Mouse (Mus musculus) ES-Bruce4 (cell line): Measurements from ENCODE around the gene Lrriq4. TPM values are rescaled to one million over a fixed set of nuclear protein-coding genes. Genes with fewer than 3 reads are reported as not detected.
"Not testable (repeated sequence)": the region's sequence is repeated elsewhere in the genome, so short reads cannot be mapped to it uniquely, and the experiment has no call there.

Experiments
- H3K27ac ChIP-seq: 2 replicates; pipeline ENCODE4 v1.5.1; 2012; ENCODE audit warnings: low read length, inconsistent platforms; ENCODE audit not compliant: insufficient read depth
- H3K27me3 ChIP-seq: 2 replicates; pipeline ENCODE4 v1.6.1; 2012; ENCODE audit warnings: mild to moderate bottlenecking, low read length, inconsistent platforms; ENCODE audit not compliant: control insufficient read depth, poor library complexity, insufficient read depth, severe bottlenecking
- H3K36me3 ChIP-seq: 2 replicates; pipeline ENCODE4 v1.6.1; 2012; ENCODE audit warnings: inconsistent platforms, mild to moderate bottlenecking, low read length, moderate library complexity; ENCODE audit not compliant: control insufficient read depth, poor library complexity, insufficient read depth, severe bottlenecking
- H3K4me1 ChIP-seq: one replicate; pipeline ENCODE4 v1.8.1; 2011; ENCODE audit warnings: low read length; ENCODE audit not compliant: control insufficient read depth, insufficient read depth
- H3K4me3 ChIP-seq: 2 replicates; pipeline ENCODE4 v1.5.1; 2011; ENCODE audit warnings: low read depth, mild to moderate bottlenecking, low read length
- H3K9ac ChIP-seq: 2 replicates; pipeline ENCODE4 v1.6.1; 2012; ENCODE audit warnings: low read depth, mild to moderate bottlenecking, inconsistent platforms; ENCODE audit not compliant: poor library complexity, severe bottlenecking
- H3K9me3 ChIP-seq: replicated peaks from 2 replicates; pipeline ENCODE4 v1.6.1; 2012; ENCODE audit warnings: mild to moderate bottlenecking, low read length, inconsistent platforms; ENCODE audit not compliant: control insufficient read depth, poor library complexity, insufficient read depth, severe bottlenecking
- CTCF ChIP-seq: IDR thresholded peaks from one replicate; pipeline ENCODE4 v1.8.1; 2011; ENCODE audit warnings: low read depth, low read length
- EP300 ChIP-seq: IDR thresholded peaks from 2 replicates; pipeline ENCODE4 v1.6.1; 2011; ENCODE audit warnings: low read depth, low read length; ENCODE audit not compliant: insufficient read depth
- POLR2A ChIP-seq: IDR thresholded peaks from one replicate; pipeline ENCODE4 v1.8.1; 2011; ENCODE audit warnings: low read length; ENCODE audit not compliant: insufficient read depth
- polyA plus RNA-seq: library from polyadenylated mRNA; stranded (reverse); fragments of >200 nt; gene quantifications from 2 replicates; pipeline ENCODE4 v1.2.4, GENCODE M21; 2011; ENCODE audit warnings: low read depth; ENCODE audit not compliant: missing spikeins, insufficient read depth, insufficient read length

The Lrriq4 gene
- polyA plus RNA-seq, 1 experiment = 3.3 TPM

GRCm38 (mm10) chr3:30695661-30696060, 51.4 kb downstream of the Lrriq4 start:
- no peaks in the 10 kb centered on the region for H3K9me3 ChIP-seq
- peak overlapping the region; percentile 82; the same call in 1 of the 2 replicates for H3K27ac ChIP-seq
- H3K36me3 ChIP-seq = no peaks in the 10 kb centered on the region
- no peak overlapping the region for H3K9ac ChIP-seq
- no peaks in the 10 kb centered on the region for H3K27me3 ChIP-seq
- H3K4me1 ChIP-seq = no peaks in the 10 kb centered on the region
- no peak overlapping the region for H3K4me3 ChIP-seq
- TF ChIP-seq EP300 (0 out of 2 replicates have a peak, but pooled peaks have one; percentile 41), POLR2A (no peak), CTCF (no peak)

GRCm38 (mm10) chr3:30696346-30696745, 52.0 kb downstream of the Lrriq4 start:
- H3K27me3 ChIP-seq = no peaks in the 10 kb centered on the region
- TF ChIP-seq CTCF (no peak), POLR2A (no peak), EP300 (no peak)
- H3K36me3 ChIP-seq = no peaks in the 10 kb centered on the region
- H3K27ac ChIP-seq = 0 out of 2 replicates have a peak overlapping the region, but pooled peaks have one; percentile 32
- H3K4me1 ChIP-seq = no peaks in the 10 kb centered on the region
- no peaks in the 10 kb centered on the region for H3K9me3 ChIP-seq
- H3K9ac ChIP-seq = no peak overlapping the region
- H3K4me3 ChIP-seq = no peak overlapping the region

GRCm38 (mm10) chr3:30697891-30698290, 53.6 kb downstream of the Lrriq4 start:
- H3K9ac ChIP-seq = no peak overlapping the region
- H3K36me3 ChIP-seq = no peaks in the 10 kb centered on the region
- H3K4me3 ChIP-seq = no peak overlapping the region
- H3K27ac ChIP-seq = no peak overlapping the region
- no peak for TF ChIP-seq POLR2A
- H3K27me3 ChIP-seq = no peaks in the 10 kb centered on the region
- no peaks in the 10 kb centered on the region for H3K4me1 ChIP-seq
- H3K9me3 ChIP-seq = no peaks in the 10 kb centered on the region

GRCm38 (mm10) chr3:30699711-30700505, 55.6 kb downstream of the Lrriq4 start, which contains the start of gene Lrrc31:
Lrrc31 (minus strand) TSS chr3:30699843.
- not testable (repeated sequence) for H3K27me3 ChIP-seq, H3K4me1 ChIP-seq, H3K36me3 ChIP-seq, H3K9me3 ChIP-seq
- Histone ChIP-seq H3K9ac (peak within 1 kb of the TSS; percentile 24), H3K27ac (peak within 1 kb of the TSS; percentile 51), H3K4me3 (peak within 1 kb of the TSS; percentile 87)
- TF ChIP-seq EP300 = peak; percentile 53; the same call in 1 of the 2 replicates

DNA sequence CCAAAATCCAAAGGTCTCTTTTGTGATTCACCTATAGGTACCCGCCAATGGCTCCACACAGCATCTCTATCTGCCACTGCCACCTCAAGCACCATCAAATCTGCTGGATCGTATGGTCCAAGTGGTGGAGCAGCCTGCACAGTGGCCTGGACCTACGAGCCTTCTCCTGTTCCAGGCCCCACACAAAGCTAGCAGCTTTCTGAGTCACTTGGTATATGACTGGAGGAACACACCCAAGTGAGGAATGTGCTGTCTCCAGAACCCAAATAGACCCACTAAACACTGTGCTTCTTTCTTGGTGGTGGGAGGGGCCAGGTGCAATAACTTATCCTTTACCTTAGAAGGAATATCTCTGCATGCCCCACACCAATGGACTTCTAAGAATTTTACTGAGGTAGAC, 61.7 kb downstream of the Lrriq4 start:
- TF ChIP-seq POLR2A = no peak
- TF ChIP-seq EP300 = no peak
- no peak for TF ChIP-seq CTCF
- H3K9ac ChIP-seq = no peak overlapping the region
- H3K27ac ChIP-seq = no peak overlapping the region
- no peaks in the 10 kb centered on the region for H3K4me1 ChIP-seq
- H3K4me3 ChIP-seq = no peak overlapping the region
- no peaks in the 10 kb centered on the region for H3K9me3 ChIP-seq
- no peaks in the 10 kb centered on the region for H3K27me3 ChIP-seq
- H3K36me3 ChIP-seq = no peaks in the 10 kb centered on the region

GRCm38 (mm10) chr3:30706614-30707276, 62.4 kb downstream of the Lrriq4 start:
- no peaks in the 10 kb centered on the region for H3K36me3 ChIP-seq
- no peaks in the 10 kb centered on the region for H3K27me3 ChIP-seq
- no peaks in the 10 kb centered on the region for H3K4me1 ChIP-seq
- H3K27ac ChIP-seq = no peak overlapping the region
- no peak overlapping the region for H3K9ac ChIP-seq
- no peaks in the 10 kb centered on the region for H3K9me3 ChIP-seq
- TF ChIP-seq EP300 (no peak), CTCF (no peak), POLR2A (no peak)
- no peak overlapping the region for H3K4me3 ChIP-seq
